Mouse (Mus musculus) myocyte (in vitro differentiated cells): ENCODE data around the gene Psmd5. TPM values are rescaled to one million over a fixed set of nuclear protein-coding genes. Genes with fewer than 3 reads are reported as not detected.
"Not testable (repeated sequence)": the region's sequence is repeated elsewhere in the genome, so short reads cannot be mapped to it uniquely, and the experiment has no call there.

Source experiments
- H3K27me3 ChIP-seq: one replicate; pipeline ENCODE4 v1.6.1; 2011; ENCODE audit not compliant: control insufficient read depth, insufficient read depth, insufficient read length
- H3K36me3 ChIP-seq: one replicate; pipeline ENCODE4 v1.6.1; 2011; ENCODE audit not compliant: control insufficient read depth, insufficient read depth
- H3K4me2 ChIP-seq: one replicate; pipeline ENCODE4 v1.6.1; 2011; ENCODE audit warnings: low read depth, control low read depth
- H3K4me3 ChIP-seq: one replicate; pipeline ENCODE4 v1.5.1; 2011; ENCODE audit warnings: mild to moderate bottlenecking, control low read depth, moderate library complexity
- H3K79me2 ChIP-seq: one replicate; pipeline ENCODE4 v1.6.1; 2011; ENCODE audit not compliant: control insufficient read depth, insufficient read depth
- H3ac ChIP-seq: one replicate; pipeline ENCODE4 v1.6.1; 2011; ENCODE audit not compliant: control insufficient read depth, insufficient read length
- CEBPB ChIP-seq: IDR thresholded peaks from 2 replicates; pipeline ENCODE4 v1.6.1; 2011; ENCODE audit warnings: mild to moderate bottlenecking, moderate library complexity; ENCODE audit not compliant: poor library complexity, insufficient read depth, severe bottlenecking
- E2F4 ChIP-seq: IDR thresholded peaks from one replicate; pipeline ENCODE4 v1.6.1; 2011; ENCODE audit warnings: mild to moderate bottlenecking, control low read depth, moderate library complexity; ENCODE audit not compliant: insufficient read depth
- MAX ChIP-seq: IDR thresholded peaks from one replicate; pipeline ENCODE4 v1.6.1; 2011; ENCODE audit warnings: low read depth, mild to moderate bottlenecking, control low read depth
- MYOD1 ChIP-seq, 3 experiments: IDR thresholded peaks; one replicate each; pipeline ENCODE4 v1.6.1; 2011; ENCODE audit warnings: control low read depth in 2 of 3, low read depth in 2 of 3, mild to moderate bottlenecking in 2 of 3, moderate library complexity in 1 of 3; ENCODE audit not compliant: insufficient read length in 2 of 3, control insufficient read depth in 1 of 3
- MYOG ChIP-seq, 3 experiments: IDR thresholded peaks; one replicate each; pipeline ENCODE4 v1.6.1; 2011; ENCODE audit warnings: control low read depth in 2 of 3, low read depth in 2 of 3, mild to moderate bottlenecking in 2 of 3; ENCODE audit not compliant: insufficient read length in 2 of 3, control insufficient read depth in 1 of 3, insufficient read depth in 1 of 3
- POLR2A ChIP-seq: IDR thresholded peaks from one replicate; pipeline ENCODE4 v1.6.1; 2011; ENCODE audit warnings: low read depth, mild to moderate bottlenecking, control low read depth, moderate library complexity; ENCODE audit not compliant: insufficient read length
- POLR2AphosphoS2 ChIP-seq: IDR thresholded peaks from one replicate; pipeline ENCODE4 v1.6.1; 2011; ENCODE audit warnings: low read depth, control low read depth; ENCODE audit not compliant: insufficient read length
- REST ChIP-seq: IDR thresholded peaks from one replicate; pipeline ENCODE4 v1.6.1; 2011; ENCODE audit warnings: mild to moderate bottlenecking, control low read depth, moderate library complexity; ENCODE audit not compliant: insufficient read depth, insufficient read length
- SRF ChIP-seq: IDR thresholded peaks from one replicate; pipeline ENCODE4 v1.6.1; 2011; ENCODE audit warnings: low read depth; ENCODE audit not compliant: control insufficient read depth, insufficient read length
- TCF12 ChIP-seq: IDR thresholded peaks from one replicate; pipeline ENCODE4 v1.6.1; 2011; ENCODE audit warnings: mild to moderate bottlenecking, control low read depth; ENCODE audit not compliant: poor library complexity, insufficient read depth, severe bottlenecking
- TCF3 ChIP-seq: IDR thresholded peaks from one replicate; pipeline ENCODE4 v1.6.1; 2011; ENCODE audit warnings: low read depth, control low read depth; ENCODE audit not compliant: insufficient read length
- USF1 ChIP-seq: IDR thresholded peaks from one replicate; pipeline ENCODE4 v1.6.1; 2011; ENCODE audit warnings: low read depth, mild to moderate bottlenecking, control low read depth, moderate library complexity
- polyA plus RNA-seq: library from polyadenylated mRNA; unstranded; fragments of >200 nt; fragmentation: generic; extraction: Trizol; gene quantifications from one replicate; pipeline ENCODE4 v1.2.1, GENCODE M21; 2012; ENCODE audit warnings: missing spikeins

Gene Psmd5
- polyA plus RNA-seq, 1 experiment, result 27.2 TPM

DNA sequence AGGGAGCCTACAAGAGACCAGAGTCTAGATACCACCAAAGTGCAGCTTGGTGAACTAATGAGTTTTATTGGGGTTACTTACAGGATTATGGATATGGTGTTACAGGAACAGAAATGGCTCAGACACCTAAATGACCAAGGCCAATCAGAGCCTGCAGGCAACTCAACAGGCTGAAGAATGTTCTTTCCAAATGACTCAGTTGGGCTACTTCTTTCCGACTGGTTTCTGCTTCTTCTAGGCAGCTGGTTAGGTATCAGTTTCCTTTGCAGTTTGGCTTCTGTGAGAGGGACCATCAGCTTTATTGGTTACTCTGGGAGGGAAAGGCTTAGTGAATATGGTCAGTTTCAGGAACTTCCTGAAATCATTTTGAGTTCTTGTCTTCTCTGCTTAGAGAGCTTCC is 27.1 kb downstream of the Psmd5 start:
- H3K4me3 ChIP-seq, result no peak overlapping the region
- no peak overlapping the region for H3K4me2 ChIP-seq
- no peaks in the 10 kb centered on the region for H3K27me3 ChIP-seq
- H3K36me3 ChIP-seq, result peaks cover 27% of the 10 kb centered on the region
- H3ac ChIP-seq, result no peak overlapping the region
- TF ChIP-seq MYOD1 (IDR thresholded peaks at IDR 0.05; ENCODE audit: control insufficient read depth in 1 of 3, insufficient read length in 2 of 3, low read depth in 2 of 3) (no peak), MAX (no peak), CEBPB (no peak), E2F4 (no peak), REST (no peak), SRF (no peak), POLR2A (no peak), USF1 (no peak), MYOG (IDR thresholded peaks at IDR 0.05; ENCODE audit: control insufficient read depth in 1 of 3, insufficient read depth in 1 of 3, insufficient read length in 2 of 3, low read depth in 2 of 3) (no peak), TCF12 (no peak), POLR2AphosphoS2 (no peak), TCF3 (no peak)
- no peaks in the 10 kb centered on the region for H3K79me2 ChIP-seq

GRCm38 (mm10) chr2:34843211-34843939 is 31.4 kb downstream of the Psmd5 start:
- Histone ChIP-seq H3ac (no peak overlapping the region), H3K27me3 (peaks cover 2% of the 10 kb centered on the region), H3K4me3 (no peak overlapping the region), H3K4me2 (no peak overlapping the region), H3K36me3 (no peaks in the 10 kb centered on the region), H3K79me2 (no peaks in the 10 kb centered on the region)
- TF ChIP-seq POLR2A (no peak), MYOG (IDR thresholded peaks at IDR 0.05; ENCODE audit: control insufficient read depth in 1 of 3, insufficient read depth in 1 of 3, insufficient read length in 2 of 3, low read depth in 2 of 3) (no peak)

DNA sequence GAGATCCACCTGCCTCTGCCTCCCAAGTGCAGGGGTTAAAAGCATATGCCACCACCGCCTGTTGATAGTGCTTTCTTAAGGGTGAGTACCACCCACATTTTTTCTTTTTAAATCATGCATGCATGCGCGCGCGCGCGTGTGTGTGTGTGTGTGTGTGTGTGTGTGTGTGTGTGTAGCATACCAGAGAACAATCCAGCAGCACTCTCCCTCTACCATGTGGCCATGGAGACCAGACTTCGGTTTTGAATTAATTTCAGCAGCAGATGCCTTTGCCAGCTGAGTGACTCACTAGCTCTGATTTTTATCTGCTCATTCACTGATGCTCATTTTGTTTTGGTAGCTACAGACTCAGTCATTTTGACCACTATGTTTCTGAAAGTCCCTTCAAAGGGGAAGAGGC is 33.1 kb downstream of the Psmd5 start:
- Histone ChIP-seq H3ac (no peak overlapping the region), H3K79me2 (no peaks in the 10 kb centered on the region), H3K27me3 (peaks cover 7% of the 10 kb centered on the region), H3K4me3 (no peak overlapping the region), H3K36me3 (no peaks in the 10 kb centered on the region), H3K4me2 (no peak overlapping the region)
- no peak for TF ChIP-seq CEBPB
- no peak for TF ChIP-seq E2F4
- TF ChIP-seq SRF, result no peak
- TF ChIP-seq POLR2AphosphoS2, result no peak
- TF ChIP-seq POLR2A, result no peak
- TF ChIP-seq MAX, result no peak
- no peak for TF ChIP-seq TCF3
- TF ChIP-seq USF1, result no peak
- no peak for TF ChIP-seq REST
- TF ChIP-seq MYOD1 (IDR thresholded peaks at IDR 0.05; ENCODE audit: control insufficient read depth in 1 of 3, insufficient read length in 2 of 3, low read depth in 2 of 3), result no peak
- TF ChIP-seq MYOG (IDR thresholded peaks at IDR 0.05; ENCODE audit: control insufficient read depth in 1 of 3, insufficient read depth in 1 of 3, insufficient read length in 2 of 3, low read depth in 2 of 3), result no peak
- no peak for TF ChIP-seq TCF12

GRCm38 (mm10) chr2:34840143-34840542 is 34.6 kb downstream of the Psmd5 start:
- H3K27me3 ChIP-seq, H3K36me3 ChIP-seq, H3K4me3 ChIP-seq, H3ac ChIP-seq, H3K79me2 ChIP-seq, H3K4me2 ChIP-seq: not testable (repeated sequence)

GRCm38 (mm10) chr2:34835669-34836068 is 39.1 kb downstream of the Psmd5 start:
- Histone ChIP-seq H3K4me2 (no peak overlapping the region), H3K4me3 (no peak overlapping the region), H3ac (no peak overlapping the region), H3K27me3 (peaks cover 7% of the 10 kb centered on the region), H3K36me3 (no peaks in the 10 kb centered on the region), H3K79me2 (no peaks in the 10 kb centered on the region)
- TF ChIP-seq POLR2AphosphoS2 (no peak), SRF (no peak), MYOD1 (IDR thresholded peaks at IDR 0.05; ENCODE audit: control insufficient read depth in 1 of 3, insufficient read length in 2 of 3, low read depth in 2 of 3) (no peak), TCF3 (no peak), MYOG (IDR thresholded peaks at IDR 0.05; ENCODE audit: control insufficient read depth in 1 of 3, insufficient read depth in 1 of 3, insufficient read length in 2 of 3, low read depth in 2 of 3) (no peak), USF1 (no peak), CEBPB (no peak), E2F4 (no peak), MAX (no peak), TCF12 (no peak), POLR2A (no peak), REST (no peak)
